In genomic region chr16:22807468-22808070, GRCm38 (mm10) we compare ENCODE assay signal across 8 mouse cellular contexts. TPM values are rescaled to one million over a fixed set of nuclear protein-coding genes. Genes with fewer than 3 reads are reported as not detected.
DNase-seq lines count a peak whose midpoint lies in the region; TF ChIP-seq lines count a peak whose summit lies in the region.
"Had no signal": no experiment of that assay in that cellular context is flagged by ENCODE, and none has a peak within 500 bp of the region (broad histone marks: within the 10 kb centered on the region; RNA-seq: fewer than 3 reads in every experiment).

No protein-coding gene starts in this region.

- H3K4me3 ChIP-seq in ES-E14 (ENCODE audit: insufficient read depth in 1 of 2, low read depth in 1 of 2, low read length in 2 of 2, poor library complexity in 1 of 2, severe bottlenecking in 1 of 2): no peak overlapping the region

- intact Hi-C loops in heart, postnatal 14 days (cut with DNase I): loop anchor here (1.0 to 2.0 kb wide), 2 partner anchors 243 to 505 kb away; no protein-coding TSS in a partner anchor

- H3K9me3 ChIP-seq in ES-E14 (ENCODE audit: control insufficient read depth, insufficient read depth, low read depth, low read length): no peaks in the 10 kb centered on the region

- no peak overlapping the region for H3K27ac ChIP-seq in ES-E14 (ENCODE audit: insufficient read depth, low read depth, low read length, poor library complexity, severe bottlenecking)

- in situ Hi-C loops in ES-E14 (cut with MboI; ENCODE audit: low sequenced_read_pairs in 2 of 2, unreplicated experiment in 2 of 2): loop anchor here (10.0 to 25.0 kb wide), 3 partner anchors 220 to 495 kb away; no protein-coding TSS in a partner anchor

- no peaks in the 10 kb centered on the region for H3K4me1 ChIP-seq in ES-E14 (ENCODE audit: control insufficient read depth in 2 of 2, insufficient read depth in 2 of 2, low read length in 2 of 2, poor library complexity in 1 of 2)

- no peaks in the 10 kb centered on the region for H3K36me3 ChIP-seq in ES-E14 (ENCODE audit: control insufficient read depth, insufficient read depth, low read length, poor library complexity, severe bottlenecking)

- peak; percentile 48 for DNase-seq in ES-E14 (ENCODE audit: low read depth, low spot score)
- DNase-seq in adrenal gland, adult 18-20 months (ENCODE audit: low spot score in 2 of 2): peak; percentile 33 to 52
- DNase-seq in embryo, embryonic 11 days: peak; percentile 71
- peak; percentile 55 to 74 for DNase-seq in heart, postnatal 14 days
- peak; percentile 55 for DNase-seq in layer of hippocampus, adult 9-10 months (ENCODE audit: low spot score)
- peak; percentile 57 for DNase-seq in lung, postnatal 10 days
- DNase-seq in retina, postnatal 7 days (ENCODE audit: low read depth, low spot score): peak; percentile 45

- no peak overlapping the region for H3K9ac ChIP-seq in ES-E14 (ENCODE audit: insufficient read depth, low read depth, low read length, poor library complexity, severe bottlenecking)

TF ChIP-seq in ES-E14, 5 proteins besides CTCF, POLR2A, EP300 and RAD21:
- no peak for TF ChIP-seq ZNF384 (IDR thresholded peaks at IDR 0.05; ENCODE audit: low read depth, low read length)
- TF ChIP-seq ZC3H11A (IDR thresholded peaks at IDR 0.05; ENCODE audit: borderline replicate concordance, low read depth, low read length): peak; percentile 78
- no peak for TF ChIP-seq HCFC1 (IDR thresholded peaks at IDR 0.05; ENCODE audit: borderline replicate concordance, insufficient read depth, low read length)
- no peak for TF ChIP-seq MAFK (IDR thresholded peaks at IDR 0.05; ENCODE audit: insufficient read depth, low read depth, low read length)
- no peak for TF ChIP-seq CHD2 (IDR thresholded peaks at IDR 0.05; ENCODE audit: low read depth, low read length)

RNA-seq across cellular contexts. Expression of gene Crygs, which starts 3.8 kb away (rescaled TPM):
- not detected in 2 replicates for total RNA-seq in ES-E14 (2012; rRNA removed)
- not detected for total RNA-seq in adrenal gland, adult 18-20 months (2021)
- total RNA-seq in heart, postnatal 14 days (2021): not detected
- total RNA-seq: left cerebral cortex, adult 8-10 months had no signal

RNA-seq across cellular contexts. Expression of gene Tbccd1, which starts 49.9 kb away (rescaled TPM):
- 17.5 and 20.0 TPM in 2 replicates for total RNA-seq in ES-E14 (2012; rRNA removed)
- total RNA-seq in adrenal gland, adult 18-20 months (2021): 10 to 100 TPM; 13.8 TPM
- 1 to 10 TPM; 9.1 to 9.9 TPM for total RNA-seq in heart, postnatal 14 days (2021)

RNA-seq across cellular contexts. Expression of gene Dnajb11, which starts 50.1 kb away (rescaled TPM):
- total RNA-seq in ES-E14 (2012; rRNA removed): 140 and 155 TPM in 2 replicates
- total RNA-seq in adrenal gland, adult 18-20 months (2021): 10 to 100 TPM; 60.8 to 72.1 TPM
- 10 to 100 TPM; 47.6 to 54.3 TPM for total RNA-seq in heart, postnatal 14 days (2021)
